Mouse (Mus musculus): ENCODE measurements around the gene Rhot2.
"Not testable (repeated sequence)": the region's sequence is repeated elsewhere in the genome, so short reads cannot be mapped to it uniquely, and the experiment has no call there.

Gene Rhot2

GRCm38 (mm10) chr17:25874721-25875170 is 30.1 kb upstream of the Rhot2 start, which contains the start of gene Mettl26:
Mettl26 (plus strand) TSS chr17:25875074.
- peak; percentile 95 to 99 for DNase-seq (ENCODE audit: low spot score in 2 of 2)

- no peak for DNase-seq (ENCODE audit: low spot score in 2 of 2)
Observed at GRCm38 (mm10) chr17:25874148-25874720, 29.6 kb upstream of the Rhot2 start.

- no peak for DNase-seq (ENCODE audit: low spot score in 2 of 2)
Observed at GRCm38 (mm10) chr17:25873405-25874147, 28.9 kb upstream of the Rhot2 start.

- no peak for DNase-seq (ENCODE audit: low spot score in 2 of 2)
Observed at GRCm38 (mm10) chr17:25872676-25873075, 28.0 kb upstream of the Rhot2 start.

- DNase-seq (ENCODE audit: low spot score in 2 of 2), result not testable (repeated sequence)
Observed at GRCm38 (mm10) chr17:25871566-25871965, 26.9 kb upstream of the Rhot2 start.

- no peak for DNase-seq (ENCODE audit: low spot score in 2 of 2)
Observed at GRCm38 (mm10) chr17:25869954-25870353, 25.3 kb upstream of the Rhot2 start.

GRCm38 (mm10) chr17:25869498-25869897 is 24.8 kb upstream of the Rhot2 start:
- no peak for DNase-seq (ENCODE audit: low spot score in 2 of 2)

GRCm38 (mm10) chr17:25868601-25869191 is 24.0 kb upstream of the Rhot2 start, which contains the start of gene Mcrip2:
Mcrip2 (minus strand) TSS chr17:25868764.
- peak; percentile 49 to 58 for DNase-seq (ENCODE audit: low spot score in 2 of 2)

GRCm38 (mm10) chr17:25867836-25868600 is 23.4 kb upstream of the Rhot2 start:
- DNase-seq (ENCODE audit: low spot score in 2 of 2), result peak in 1 of 2 experiments; percentile 44

GRCm38 (mm10) chr17:25867509-25867835 is 22.8 kb upstream of the Rhot2 start:
- DNase-seq (ENCODE audit: low spot score in 2 of 2), result no peak

GRCm38 (mm10) chr17:25866172-25866571 is 21.5 kb upstream of the Rhot2 start:
- no peak for DNase-seq (ENCODE audit: low spot score in 2 of 2)

- DNase-seq (ENCODE audit: low spot score in 2 of 2), result no peak
Observed at GRCm38 (mm10) chr17:25865288-25865687, 20.6 kb upstream of the Rhot2 start.

- DNase-seq (ENCODE audit: low spot score in 2 of 2), result no peak
Observed at GRCm38 (mm10) chr17:25864311-25864710, 19.7 kb upstream of the Rhot2 start.

GRCm38 (mm10) chr17:25863681-25864080 is 19.0 kb upstream of the Rhot2 start:
- no peak for DNase-seq (ENCODE audit: low spot score in 2 of 2)

GRCm38 (mm10) chr17:25861704-25862612 is 17.3 kb upstream of the Rhot2 start:
- no peak for DNase-seq (ENCODE audit: low spot score in 2 of 2)

GRCm38 (mm10) chr17:25860832-25861703 is 16.4 kb upstream of the Rhot2 start, which contains the start of gene Wdr90:
Wdr90 (minus strand) TSS chr17:25861501.
- peak; percentile 81 to 92 for DNase-seq (ENCODE audit: low spot score in 2 of 2)

- no peak for DNase-seq (ENCODE audit: low spot score in 2 of 2)
Observed at GRCm38 (mm10) chr17:25860229-25860628, 15.6 kb upstream of the Rhot2 start.

GRCm38 (mm10) chr17:25843636-25844395 is 835 bp downstream of the Rhot2 start:
- DNase-seq (ENCODE audit: low spot score in 2 of 2), result no peak

- no peak for DNase-seq (ENCODE audit: low spot score in 2 of 2)
Observed at GRCm38 (mm10) chr17:25843122-25843521, 1.5 kb downstream of the Rhot2 start.

All from spleen, postnatal 10 days (tissue).